In genomic region chr7:25284766-25285165, GRCm38 (mm10) we compare ENCODE assay signal across 9 mouse cellular contexts. TPM values are rescaled to one million over a fixed set of nuclear protein-coding genes. Genes with fewer than 3 reads are reported as not detected.
A peak's percentile ranks its signal among the peaks of the same experiment; 100 is the strongest.
DNase-seq lines count a peak whose midpoint lies in the region; ATAC-seq and TF ChIP-seq lines count a peak whose summit lies in the region.
"Had no signal": no experiment of that assay in that cellular context is flagged by ENCODE, and none has a peak within 500 bp of the region (broad histone marks: within the 10 kb centered on the region; RNA-seq: fewer than 3 reads in every experiment).

No protein-coding gene starts in this region.

- H3K9me3 ChIP-seq in forebrain, embryonic 12.5 days = 0 out of 2 replicates have a peak, but pooled peaks cover 3% of the 10 kb centered on the region
- no peaks in the 10 kb centered on the region for H3K9me3 ChIP-seq in limb, embryonic 14.5 days (ENCODE audit: control insufficient read depth, low read length)
- H3K9me3 ChIP-seq in lung, postnatal 0 days (ENCODE audit: low read length) = no peaks in the 10 kb centered on the region

- H3K4me3 ChIP-seq in forebrain, embryonic 12.5 days (replicated peaks) = peak overlapping the region; percentile 92
- 0 out of 2 replicates have a peak overlapping the region, but pooled peaks have one; percentile 85 for H3K4me3 ChIP-seq in limb, embryonic 14.5 days (replicated peaks; ENCODE audit: low read length)
- no peak overlapping the region for H3K4me3 ChIP-seq in lung, postnatal 0 days (ENCODE audit: low read depth, low read length)

- intact Hi-C loops in left cerebral cortex, postnatal 10 days (cut with DNase I) = loop anchor here (5.0 kb wide), 1 partner anchor 33 kb away; the partner anchor contains the start of gene Megf8

- peak overlapping the region; percentile 89; the same call in 1 of the 2 replicates for H3K9ac ChIP-seq in forebrain, embryonic 12.5 days
- H3K9ac ChIP-seq in limb, embryonic 14.5 days (ENCODE audit: low read depth, low read length, severe bottlenecking) = no peak overlapping the region
- no peak overlapping the region for H3K9ac ChIP-seq in lung, postnatal 0 days (replicated peaks; ENCODE audit: low read depth)

- no peak for ATAC-seq in forebrain, embryonic 12.5 days (ENCODE audit: low FRiP score)
- ATAC-seq in limb, embryonic 14.5 days (ENCODE audit: low FRiP score, low read depth) = no peak
- ATAC-seq in granulocyte monocyte progenitor cell, adult 5-6 weeks (replicated peaks; ENCODE audit: poor library complexity, severe bottlenecking) = no peak
- ATAC-seq in lung, postnatal 0 days = no peak

- peak; percentile 15 for DNase-seq in kidney, adult 9 months
- DNase-seq in kidney, postnatal 36 days = no peak
- peak; percentile 75 for DNase-seq in cerebellum, adult 9-11 months
- DNase-seq in limb, embryonic 14.5 days (ENCODE audit: low spot score) = no peak
- no peak for DNase-seq in left cerebral cortex, postnatal 10 days (ENCODE audit: extremely low spot score in 1 of 2, low spot score in 2 of 2)
- no peak for DNase-seq in lung, postnatal 0 days (ENCODE audit: low spot score)

- H3K4me1 ChIP-seq in forebrain, embryonic 12.5 days = peaks cover 51% of the 10 kb centered on the region
- peaks cover 24% of the 10 kb centered on the region for H3K4me1 ChIP-seq in limb, embryonic 14.5 days (ENCODE audit: control insufficient read depth, insufficient read depth, low read length)
- peaks cover 28% of the 10 kb centered on the region; the same call in 1 of the 2 replicates for H3K4me1 ChIP-seq in lung, postnatal 0 days (ENCODE audit: insufficient read depth, low read depth, low read length)

- TF ChIP-seq POLR2A in limb, embryonic 14.5 days (IDR thresholded peaks at IDR 0.05; ENCODE audit: borderline replicate concordance, extremely low read depth, insufficient read depth, insufficient read length) = no peak

- no peaks in the 10 kb centered on the region for H3K27me3 ChIP-seq in forebrain, embryonic 12.5 days
- no peaks in the 10 kb centered on the region for H3K27me3 ChIP-seq in limb, embryonic 14.5 days (ENCODE audit: control insufficient read depth, insufficient read depth, low read length)
- H3K27me3 ChIP-seq in lung, postnatal 0 days (replicated peaks; ENCODE audit: insufficient read depth, low read length) = no peaks in the 10 kb centered on the region

- TF ChIP-seq CTCF in lung, postnatal 0 days (IDR thresholded peaks at IDR 0.05) = no peak

- peaks cover 51% of the 10 kb centered on the region for H3K36me3 ChIP-seq in forebrain, embryonic 12.5 days (replicated peaks)
- H3K36me3 ChIP-seq in limb, embryonic 14.5 days (ENCODE audit: control insufficient read depth, insufficient read depth, low read length) = peaks cover 55% of the 10 kb centered on the region
- peaks cover 40% of the 10 kb centered on the region for H3K36me3 ChIP-seq in lung, postnatal 0 days (ENCODE audit: insufficient read depth, low read length)

- H3K27ac ChIP-seq in forebrain, embryonic 12.5 days = no peak overlapping the region
- H3K27ac ChIP-seq in limb, embryonic 14.5 days (replicated peaks; ENCODE audit: low read depth, low read length) = no peak overlapping the region
- H3K27ac ChIP-seq in lung, postnatal 0 days (ENCODE audit: low read length) = no peak overlapping the region

- H3K4me2 ChIP-seq in forebrain, embryonic 12.5 days = peak overlapping the region; percentile 96
- peak overlapping the region; percentile 97; the same call in 1 of the 2 replicates for H3K4me2 ChIP-seq in limb, embryonic 14.5 days (replicated peaks; ENCODE audit: low read depth, low read length, severe bottlenecking)
- H3K4me2 ChIP-seq in lung, postnatal 0 days (replicated peaks; ENCODE audit: low read depth, low read length) = no peak overlapping the region

- 71% methylated on average over 5 of the region's 5 CpGs for WGBS in forebrain, embryonic 12.5 days
- WGBS in limb, embryonic 14.5 days = 75% methylated on average over 5 of the region's 5 CpGs
- 45% methylated on average over 5 of the region's 5 CpGs for WGBS in lung, postnatal 0 days

- no peak for TF ChIP-seq EP300 in lung, postnatal 0 days (IDR thresholded peaks at IDR 0.05)

RNA-seq across cellular contexts. Expression of gene Pafah1b3, which starts 13.0 kb away (rescaled TPM):
- 378 and 384 TPM in 2 replicates for polyA plus RNA-seq in forebrain, embryonic 12.5 days (2016; fragmentation: Nextera tagmentation; extraction: Ambion mirVana)
- polyA plus RNA-seq in limb, embryonic 14.5 days (2012; rRNA removed) = 266 and 343 TPM in 2 replicates
- polyA plus RNA-seq in limb, embryonic 14.5 days (2014; fragmentation: Nextera tagmentation; extraction: Ambion mirVana) = 234 and 252 TPM in 2 replicates
- total RNA-seq in granulocyte monocyte progenitor cell, adult 5-6 weeks (2014; fragmentation: Nextera tagmentation) = 17.2 and 41.6 TPM in 2 replicates
- 16.1 and 17.4 TPM in 2 replicates for total RNA-seq in granulocyte monocyte progenitor cell, adult 5-6 weeks (2017)
- total RNA-seq in left cerebral cortex, postnatal 10 days (2021) = 10 to 100 TPM; 64.1 to 67.5 TPM
- 83.8 and 87.1 TPM in 2 replicates for polyA plus RNA-seq in lung, postnatal 0 days (2015; fragmentation: Nextera tagmentation; extraction: Ambion mirVana)

RNA-seq across cellular contexts. Expression of gene Prr19, which starts 16.4 kb away (rescaled TPM):
- polyA plus RNA-seq in forebrain, embryonic 12.5 days (2016; fragmentation: Nextera tagmentation; extraction: Ambion mirVana) = 1.3 and 1.7 TPM in 2 replicates
- 0.99 and 1.1 TPM in 2 replicates for polyA plus RNA-seq in limb, embryonic 14.5 days (2012; rRNA removed)
- 0.44 and 0.53 TPM in 2 replicates for polyA plus RNA-seq in limb, embryonic 14.5 days (2014; fragmentation: Nextera tagmentation; extraction: Ambion mirVana)
- total RNA-seq in granulocyte monocyte progenitor cell, adult 5-6 weeks (2014; fragmentation: Nextera tagmentation) = not detected in 2 replicates
- not detected in 2 replicates for total RNA-seq in granulocyte monocyte progenitor cell, adult 5-6 weeks (2017)
- under 1 TPM in 1 of 2 experiments, not detected in 1; 0.28 TPM for total RNA-seq in left cerebral cortex, postnatal 10 days (2021)
- polyA plus RNA-seq in lung, postnatal 0 days (2015; fragmentation: Nextera tagmentation; extraction: Ambion mirVana) = not detected in 2 replicates
- total RNA-seq: liver, adult 2 months had no signal
- polyA plus RNA-seq: liver, adult 2 months had no signal

RNA-seq across cellular contexts. Expression of gene Cic, which starts 17.3 kb away (rescaled TPM):
- polyA plus RNA-seq in forebrain, embryonic 12.5 days (2016; fragmentation: Nextera tagmentation; extraction: Ambion mirVana) = 40.8 and 46.9 TPM in 2 replicates
- 155 and 206 TPM in 2 replicates for polyA plus RNA-seq in limb, embryonic 14.5 days (2012; rRNA removed)
- 48.9 and 58.1 TPM in 2 replicates for polyA plus RNA-seq in limb, embryonic 14.5 days (2014; fragmentation: Nextera tagmentation; extraction: Ambion mirVana)
- 130 and 136 TPM in 2 replicates for total RNA-seq in granulocyte monocyte progenitor cell, adult 5-6 weeks (2014; fragmentation: Nextera tagmentation)
- 25.1 and 31.3 TPM in 2 replicates for total RNA-seq in granulocyte monocyte progenitor cell, adult 5-6 weeks (2017)
- 100 to 1,000 TPM; 244 to 271 TPM for total RNA-seq in left cerebral cortex, postnatal 10 days (2021)
- polyA plus RNA-seq in lung, postnatal 0 days (2015; fragmentation: Nextera tagmentation; extraction: Ambion mirVana) = 26.5 and 31.9 TPM in 2 replicates

RNA-seq across cellular contexts. Expression of gene Tmem145, which starts 21.1 kb away (rescaled TPM):
- 11.9 and 12.1 TPM in 2 replicates for polyA plus RNA-seq in forebrain, embryonic 12.5 days (2016; fragmentation: Nextera tagmentation; extraction: Ambion mirVana)
- 4.4 and 7.9 TPM in 2 replicates for polyA plus RNA-seq in limb, embryonic 14.5 days (2012; rRNA removed)
- polyA plus RNA-seq in limb, embryonic 14.5 days (2014; fragmentation: Nextera tagmentation; extraction: Ambion mirVana) = 0.80 and 2.2 TPM in 2 replicates
- not detected in 2 replicates for total RNA-seq in granulocyte monocyte progenitor cell, adult 5-6 weeks (2014; fragmentation: Nextera tagmentation)
- not detected in 2 replicates for total RNA-seq in granulocyte monocyte progenitor cell, adult 5-6 weeks (2017)
- 10 to 100 TPM; 89.2 to 91.0 TPM for total RNA-seq in left cerebral cortex, postnatal 10 days (2021)
- polyA plus RNA-seq in lung, postnatal 0 days (2015; fragmentation: Nextera tagmentation; extraction: Ambion mirVana) = 0.08 TPM in 1 of 2 replicates, not detected in the other
- total RNA-seq: liver, adult 2 months had no signal
- polyA plus RNA-seq: liver, adult 2 months had no signal

RNA-seq across cellular contexts. Expression of gene Megf8, which starts 32.2 kb away (rescaled TPM):
- polyA plus RNA-seq in forebrain, embryonic 12.5 days (2016; fragmentation: Nextera tagmentation; extraction: Ambion mirVana) = 18.5 and 18.8 TPM in 2 replicates
- polyA plus RNA-seq in limb, embryonic 14.5 days (2012; rRNA removed) = 45.1 and 61.2 TPM in 2 replicates
- 16.5 and 19.9 TPM in 2 replicates for polyA plus RNA-seq in limb, embryonic 14.5 days (2014; fragmentation: Nextera tagmentation; extraction: Ambion mirVana)
- 3.1 and 5.0 TPM in 2 replicates for total RNA-seq in granulocyte monocyte progenitor cell, adult 5-6 weeks (2014; fragmentation: Nextera tagmentation)
- total RNA-seq in granulocyte monocyte progenitor cell, adult 5-6 weeks (2017) = 3.2 and 4.0 TPM in 2 replicates
- total RNA-seq in left cerebral cortex, postnatal 10 days (2021) = 10 to 100 TPM; 90.4 to 91.8 TPM
- 5.6 and 6.3 TPM in 2 replicates for polyA plus RNA-seq in lung, postnatal 0 days (2015; fragmentation: Nextera tagmentation; extraction: Ambion mirVana)

Comparison
In these comparisons a context has a peak if more than half of its experiments do, and no peak if none do; other contexts are left out.
1. DNase-seq: peak in kidney, adult 9 months (single experiment) and cerebellum, adult 9-11 months (single experiment); none in kidney, postnatal 36 days (0 of 2), limb, embryonic 14.5 days (single experiment), left cerebral cortex, postnatal 10 days (0 of 2) and lung, postnatal 0 days (single experiment).